Mouse (Mus musculus): ENCODE data around the gene Polr2f. TPM values are rescaled to one million over a fixed set of nuclear protein-coding genes. Genes with fewer than 3 reads are reported as not detected.

The Polr2f gene
- total and polyA plus RNA-seq, 2 experiments from 2014 or later, result 50.1 to 326 TPM

GRCm38 (mm10) chr15:79199390-79199976, 58.7 kb downstream of the Polr2f start:
- H3K4me3 ChIP-seq (ENCODE audit: low read length), result no peak overlapping the region
- H3K36me3 ChIP-seq (ENCODE audit: insufficient read depth, low read length), result no peaks in the 10 kb centered on the region
- 0 out of 2 replicates have a peak, but pooled peaks cover 3% of the 10 kb centered on the region for H3K4me1 ChIP-seq (ENCODE audit: insufficient read depth, low read length)
- ATAC-seq (no peak), DNase-seq (ENCODE audit: low spot score) (no peak)
- no peaks in the 10 kb centered on the region for H3K27me3 ChIP-seq (ENCODE audit: insufficient read depth, low read length)
- TF ChIP-seq CTCF (IDR thresholded peaks at IDR 0.05; ENCODE audit: low read depth), result no peak
- WGBS, result 95% methylated on average over 12 of the region's 12 CpGs
- no peaks in the 10 kb centered on the region for H3K9me3 ChIP-seq (ENCODE audit: low read length)
- no peak overlapping the region for H3K27ac ChIP-seq
- H3K9ac ChIP-seq (replicated peaks; ENCODE audit: low read length), result no peak overlapping the region
- no peak overlapping the region for H3K4me2 ChIP-seq (ENCODE audit: low read depth, low read length)

Other genes starting within 250 kb of the Polr2f start
- gene Gm49510, start 241.3 kb upstream of the Polr2f start, total RNA-seq (2014; rRNA removed), result 0.72 TPM in 1 of 2 replicates, not detected in the other
- gene Gm49510, start 241.3 kb upstream of the Polr2f start, polyA plus RNA-seq (2015; fragmentation: Nextera tagmentation; extraction: Ambion mirVana), result not detected in 2 replicates
- 2.4 and 6.2 TPM in 2 replicates for gene Sh3bp1, start 241.2 kb upstream of the Polr2f start, total RNA-seq (2014; rRNA removed)
- 4.4 and 5.5 TPM in 2 replicates for gene Sh3bp1, start 241.2 kb upstream of the Polr2f start, polyA plus RNA-seq (2015; fragmentation: Nextera tagmentation; extraction: Ambion mirVana)
- gene Pdxp, start 227.1 kb upstream of the Polr2f start, total RNA-seq (2014; rRNA removed), result 300 and 339 TPM in 2 replicates
- 124 and 141 TPM in 2 replicates for gene Pdxp, start 227.1 kb upstream of the Polr2f start, polyA plus RNA-seq (2015; fragmentation: Nextera tagmentation; extraction: Ambion mirVana)
- 67.6 and 91.5 TPM in 2 replicates for gene Lgals1, start 214.3 kb upstream of the Polr2f start, total RNA-seq (2014; rRNA removed)
- gene Lgals1, start 214.3 kb upstream of the Polr2f start, polyA plus RNA-seq (2015; fragmentation: Nextera tagmentation; extraction: Ambion mirVana), result 141 and 144 TPM in 2 replicates
- 4.7 and 8.8 TPM in 2 replicates for gene Nol12, start 206.1 kb upstream of the Polr2f start, total RNA-seq (2014; rRNA removed)
- gene Nol12, start 206.1 kb upstream of the Polr2f start, polyA plus RNA-seq (2015; fragmentation: Nextera tagmentation; extraction: Ambion mirVana), result 54.8 and 56.4 TPM in 2 replicates
- 42.0 and 57.6 TPM in 2 replicates for gene Triobp, start 193.3 kb upstream of the Polr2f start, total RNA-seq (2014; rRNA removed)
- 19.0 and 20.7 TPM in 2 replicates for gene Triobp, start 193.3 kb upstream of the Polr2f start, polyA plus RNA-seq (2015; fragmentation: Nextera tagmentation; extraction: Ambion mirVana)
- gene H1f0, start 112.6 kb upstream of the Polr2f start, total RNA-seq (2014; rRNA removed), result 211 and 233 TPM in 2 replicates
- gene H1f0, start 112.6 kb upstream of the Polr2f start, polyA plus RNA-seq (2015; fragmentation: Nextera tagmentation; extraction: Ambion mirVana), result 259 and 272 TPM in 2 replicates
- 0.47 and 1.2 TPM in 2 replicates for gene Galr3, start 99.1 kb upstream of the Polr2f start, total RNA-seq (2014; rRNA removed)
- gene Galr3, start 99.1 kb upstream of the Polr2f start, polyA plus RNA-seq (2015; fragmentation: Nextera tagmentation; extraction: Ambion mirVana), result 0.20 and 0.25 TPM in 2 replicates
- gene Ankrd54, start 78.1 kb upstream of the Polr2f start, total RNA-seq (2014; rRNA removed), result 60.4 and 62.5 TPM in 2 replicates
- gene Ankrd54, start 78.1 kb upstream of the Polr2f start, polyA plus RNA-seq (2015; fragmentation: Nextera tagmentation; extraction: Ambion mirVana), result 36.7 and 42.4 TPM in 2 replicates
- gene Eif3l, start 65.8 kb upstream of the Polr2f start, total RNA-seq (2014; rRNA removed), result 221 and 229 TPM in 2 replicates
- 163 and 164 TPM in 2 replicates for gene Eif3l, start 65.8 kb upstream of the Polr2f start, polyA plus RNA-seq (2015; fragmentation: Nextera tagmentation; extraction: Ambion mirVana)
- gene Micall1, start 32.1 kb upstream of the Polr2f start, total RNA-seq (2014; rRNA removed), result 28.1 and 36.4 TPM in 2 replicates
- 8.0 and 9.5 TPM in 2 replicates for gene Micall1, start 32.1 kb upstream of the Polr2f start, polyA plus RNA-seq (2015; fragmentation: Nextera tagmentation; extraction: Ambion mirVana)
- gene 1700088E04Rik, start 244 bp downstream of the Polr2f start, total RNA-seq (2014; rRNA removed), result 6.0 and 10.1 TPM in 2 replicates
- 18.0 and 21.4 TPM in 2 replicates for gene 1700088E04Rik, start 244 bp downstream of the Polr2f start, polyA plus RNA-seq (2015; fragmentation: Nextera tagmentation; extraction: Ambion mirVana)
- 36.2 and 40.3 TPM in 2 replicates for gene Sox10, start 24.2 kb downstream of the Polr2f start, total RNA-seq (2014; rRNA removed)
- 14.2 and 15.2 TPM in 2 replicates for gene Sox10, start 24.2 kb downstream of the Polr2f start, polyA plus RNA-seq (2015; fragmentation: Nextera tagmentation; extraction: Ambion mirVana)
- 59.4 and 68.0 TPM in 2 replicates for gene Pick1, start 88.2 kb downstream of the Polr2f start, total RNA-seq (2014; rRNA removed)
- 67.7 and 70.0 TPM in 2 replicates for gene Pick1, start 88.2 kb downstream of the Polr2f start, polyA plus RNA-seq (2015; fragmentation: Nextera tagmentation; extraction: Ambion mirVana)
- 0.61 and 1.7 TPM in 2 replicates for gene Gm49486, start 88.4 kb downstream of the Polr2f start, total RNA-seq (2014; rRNA removed)
- gene Gm49486, start 88.4 kb downstream of the Polr2f start, polyA plus RNA-seq (2015; fragmentation: Nextera tagmentation; extraction: Ambion mirVana), result 1.5 and 2.1 TPM in 2 replicates
- gene Slc16a8, start 113.8 kb downstream of the Polr2f start, total RNA-seq (2014; rRNA removed), result 1.0 and 2.0 TPM in 2 replicates
- gene Slc16a8, start 113.8 kb downstream of the Polr2f start, polyA plus RNA-seq (2015; fragmentation: Nextera tagmentation; extraction: Ambion mirVana), result 3.1 and 3.7 TPM in 2 replicates
- gene Baiap2l2, start 144.5 kb downstream of the Polr2f start, total RNA-seq (2014; rRNA removed), result 1.7 and 2.3 TPM in 2 replicates
- gene Baiap2l2, start 144.5 kb downstream of the Polr2f start, polyA plus RNA-seq (2015; fragmentation: Nextera tagmentation; extraction: Ambion mirVana), result 6.5 and 6.8 TPM in 2 replicates
- 24.3 and 28.8 TPM in 2 replicates for gene Pla2g6, start 187.4 kb downstream of the Polr2f start, total RNA-seq (2014; rRNA removed)
- gene Pla2g6, start 187.4 kb downstream of the Polr2f start, polyA plus RNA-seq (2015; fragmentation: Nextera tagmentation; extraction: Ambion mirVana), result 15.2 and 15.7 TPM in 2 replicates
- 4.0 and 5.4 TPM in 2 replicates for gene Maff, start 205.6 kb downstream of the Polr2f start, total RNA-seq (2014; rRNA removed)
- gene Maff, start 205.6 kb downstream of the Polr2f start, polyA plus RNA-seq (2015; fragmentation: Nextera tagmentation; extraction: Ambion mirVana), result 1.7 and 2.0 TPM in 2 replicates

Measured in hindbrain, postnatal 0 days (tissue).